Mouse (Mus musculus) liver, embryonic 14.5 days (tissue): Measurements from ENCODE around the gene Nhsl2.

Experiments
- CTCF ChIP-seq: IDR thresholded peaks from 2 replicates; pipeline ENCODE4 v1.5.1; 2016; ENCODE audit warnings: antibody characterized with exemption, low read depth, control low read depth
- EP300 ChIP-seq: IDR thresholded peaks from 2 replicates; pipeline ENCODE4 v1.6.1; 2016; ENCODE audit warnings: antibody characterized with exemption, low read depth

GRCm38 (mm10) chrX:102036866-102037361 lies 187.7 kb downstream of the Nhsl2 start:
- no peak for TF ChIP-seq CTCF
- no peak for TF ChIP-seq EP300
